Mouse (Mus musculus) liver, embryonic 12.5 days (tissue): ENCODE results near the gene Rab3ip. TPM values are rescaled to one million over a fixed set of nuclear protein-coding genes. Genes with fewer than 3 reads are reported as not detected.

Experiments
- ATAC-seq: fragments of 200-750 bp; cut with Nextera tagmentation; 2 replicates; pipeline ENCODE4 v1.8.0; 2017; ENCODE audit warnings: moderate number of reproducible peaks, mild to moderate bottlenecking, moderate library complexity
- H3K27ac ChIP-seq: fragments of 300-500 bp; sonication (generic); 2 replicates; pipeline ENCODE4 v1.5.1; 2016; ENCODE audit warnings: mild to moderate bottlenecking
- H3K27me3 ChIP-seq: fragments of 300-500 bp; sonication (generic); replicated peaks from 2 replicates; pipeline ENCODE4 v1.6.1; 2016; ENCODE audit warnings: mild to moderate bottlenecking, moderate library complexity
- H3K36me3 ChIP-seq: fragments of 300-500 bp; sonication (generic); 2 replicates; pipeline ENCODE4 v1.6.1; 2016; ENCODE audit warnings: mild to moderate bottlenecking, moderate library complexity
- H3K4me1 ChIP-seq: fragments of 300-500 bp; sonication (generic); 2 replicates; pipeline ENCODE4 v1.6.1; 2016
- H3K4me2 ChIP-seq: fragments of 300-500 bp; sonication (generic); 2 replicates; pipeline ENCODE4 v1.6.1; 2016; ENCODE audit warnings: mild to moderate bottlenecking, moderate library complexity
- H3K4me3 ChIP-seq: fragments of 300-500 bp; sonication (generic); 2 replicates; pipeline ENCODE4 v1.5.1; 2016; ENCODE audit warnings: mild to moderate bottlenecking, moderate library complexity
- H3K9ac ChIP-seq: fragments of 300-500 bp; sonication (generic); 2 replicates; pipeline ENCODE4 v1.6.1; 2016; ENCODE audit warnings: mild to moderate bottlenecking, moderate library complexity
- H3K9me3 ChIP-seq: fragments of 300-500 bp; sonication (generic); replicated peaks from 2 replicates; pipeline ENCODE4 v1.6.1; 2016; ENCODE audit warnings: mild to moderate bottlenecking, moderate library complexity
- WGBS: fragments of 180-500 bp; shearing (Covaris S2); methylation state at CpG from one replicate; pipeline ENCODE4 v1.1.7; 2016; ENCODE audit not compliant: insufficient replicate concordance; 5-methylcytosine and 5-hydroxymethylcytosine counted together
- polyA plus RNA-seq: library from polyadenylated mRNA; unstranded; fragments of >200 nt; fragmentation: Nextera tagmentation; extraction: Ambion mirVana; gene quantifications from 2 replicates; pipeline ENCODE4 v1.2.1, GENCODE M21; 2016

The Rab3ip gene
- polyA plus RNA-seq, 1 experiment from 2014 or later, result 11.7 TPM

DNA sequence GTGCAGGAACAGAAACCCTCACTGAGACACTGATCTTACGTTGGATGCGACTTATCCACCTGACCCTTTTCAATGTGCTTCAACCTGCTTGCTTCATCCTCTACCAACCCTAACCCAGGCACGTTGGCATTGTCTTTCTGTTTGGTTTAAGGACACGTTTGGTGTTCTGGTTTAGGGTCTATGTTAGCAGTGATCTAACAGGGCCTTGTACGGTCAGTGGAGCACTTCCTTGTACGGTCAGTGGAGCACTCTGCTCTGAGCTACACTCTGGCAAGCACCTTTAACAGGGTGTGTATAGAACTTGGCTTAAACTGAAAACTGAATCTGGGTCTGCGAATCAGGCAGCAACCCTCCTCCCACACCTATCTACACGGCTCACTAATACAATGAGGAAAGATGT, 35.3 kb downstream of the Rab3ip start:
- Histone ChIP-seq H3K9ac (no peak overlapping the region), H3K27ac (no peak overlapping the region), H3K27me3 (no peaks in the 10 kb centered on the region), H3K4me2 (no peak overlapping the region), H3K4me3 (no peak overlapping the region), H3K9me3 (no peaks in the 10 kb centered on the region), H3K4me1 (peaks cover 9% of the 10 kb centered on the region; the same call in 1 of the 2 replicates), H3K36me3 (peaks cover 51% of the 10 kb centered on the region)
- ATAC-seq, result no peak
- 86% methylated on average over 8 of the region's 8 CpGs for WGBS

DNA sequence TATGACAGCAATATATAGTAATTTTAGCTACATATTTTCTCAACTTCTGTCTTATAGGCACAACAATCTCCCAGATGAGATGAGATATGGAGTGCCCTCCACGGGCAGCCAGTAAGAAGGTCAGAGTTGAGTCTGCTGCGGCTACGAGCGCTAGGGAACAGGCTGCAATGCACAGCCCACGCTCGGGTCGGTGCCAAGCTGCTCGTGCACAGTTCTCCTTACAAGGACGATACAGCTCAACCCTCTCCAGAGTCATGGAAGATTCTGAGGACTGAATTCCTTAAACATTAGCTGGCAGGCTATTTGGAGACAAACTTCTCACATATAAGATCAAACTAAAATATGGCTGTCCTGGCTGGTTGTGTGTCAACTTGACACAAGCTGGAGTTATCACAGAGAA, 36.0 kb downstream of the Rab3ip start:
- Histone ChIP-seq H3K4me2 (no peak overlapping the region), H3K27me3 (no peaks in the 10 kb centered on the region), H3K4me3 (no peak overlapping the region), H3K36me3 (peaks cover 58% of the 10 kb centered on the region), H3K4me1 (peaks cover 15% of the 10 kb centered on the region), H3K9ac (no peak overlapping the region), H3K9me3 (no peaks in the 10 kb centered on the region), H3K27ac (no peak overlapping the region)
- 77% methylated on average over 9 of the region's 9 CpGs for whole genome bisulfite sequencing
- no peak for ATAC-seq

DNA sequence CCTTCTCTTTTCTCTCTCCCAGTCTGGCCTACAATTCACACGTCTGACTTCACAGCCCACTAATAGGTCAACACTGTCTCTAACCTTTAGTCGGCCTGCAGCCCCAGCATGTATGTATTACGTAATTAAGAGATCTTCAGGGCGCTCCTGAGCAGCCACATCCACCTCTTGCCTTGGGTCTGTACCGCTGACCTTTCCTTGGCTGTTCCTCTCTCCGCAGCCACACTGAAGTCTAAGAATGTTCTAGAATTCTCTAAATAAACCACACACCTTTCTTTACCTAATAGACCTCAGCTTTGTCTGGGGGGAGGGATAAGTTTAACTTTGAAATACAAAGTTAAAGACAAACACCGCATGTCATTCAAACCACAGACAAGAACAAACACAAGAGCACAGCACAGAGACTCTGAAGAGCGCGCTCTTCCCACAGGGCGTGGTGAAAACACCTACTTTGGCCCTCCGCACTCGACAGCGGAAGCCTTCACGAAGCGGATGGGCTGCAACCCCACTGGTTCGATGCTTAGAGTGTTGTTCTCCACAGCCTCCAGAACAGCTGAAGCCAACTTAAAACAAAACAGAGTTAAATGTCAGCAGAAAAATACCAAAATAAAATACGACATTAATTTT, 36.8 kb downstream of the Rab3ip start:
- Histone ChIP-seq H3K4me1 (peaks cover 24% of the 10 kb centered on the region), H3K9me3 (no peaks in the 10 kb centered on the region), H3K36me3 (peaks cover 64% of the 10 kb centered on the region), H3K4me3 (no peak overlapping the region), H3K4me2 (no peak overlapping the region), H3K27ac (no peak overlapping the region), H3K9ac (no peak overlapping the region), H3K27me3 (no peaks in the 10 kb centered on the region)
- no peak for ATAC-seq
- WGBS, result 83% methylated on average over 17 of the region's 17 CpGs

GRCm38 (mm10) chr10:116912850-116913249, 37.7 kb downstream of the Rab3ip start:
- Histone ChIP-seq H3K27ac (no peak overlapping the region), H3K4me1 (peaks cover 33% of the 10 kb centered on the region), H3K9me3 (no peaks in the 10 kb centered on the region), H3K36me3 (peaks cover 66% of the 10 kb centered on the region), H3K9ac (no peak overlapping the region), H3K27me3 (no peaks in the 10 kb centered on the region), H3K4me2 (no peak overlapping the region), H3K4me3 (no peak overlapping the region)
- ATAC-seq, result no peak
- WGBS, result 88% methylated on average over 9 of the region's 9 CpGs

GRCm38 (mm10) chr10:116908901-116909642, 41.5 kb downstream of the Rab3ip start:
- H3K4me1 ChIP-seq, result peaks cover 38% of the 10 kb centered on the region
- no peaks in the 10 kb centered on the region for H3K9me3 ChIP-seq
- peak overlapping the region; percentile 40 for H3K4me3 ChIP-seq
- H3K36me3 ChIP-seq, result peaks cover 74% of the 10 kb centered on the region
- no peaks in the 10 kb centered on the region for H3K27me3 ChIP-seq
- peak overlapping the region; percentile 95 for H3K27ac ChIP-seq
- H3K4me2 ChIP-seq, result peak overlapping the region; percentile 69
- H3K9ac ChIP-seq, result peak overlapping the region; percentile 63
- ATAC-seq, result peak; percentile 100
- 32% methylated on average over 15 of the region's 15 CpGs for WGBS

DNA sequence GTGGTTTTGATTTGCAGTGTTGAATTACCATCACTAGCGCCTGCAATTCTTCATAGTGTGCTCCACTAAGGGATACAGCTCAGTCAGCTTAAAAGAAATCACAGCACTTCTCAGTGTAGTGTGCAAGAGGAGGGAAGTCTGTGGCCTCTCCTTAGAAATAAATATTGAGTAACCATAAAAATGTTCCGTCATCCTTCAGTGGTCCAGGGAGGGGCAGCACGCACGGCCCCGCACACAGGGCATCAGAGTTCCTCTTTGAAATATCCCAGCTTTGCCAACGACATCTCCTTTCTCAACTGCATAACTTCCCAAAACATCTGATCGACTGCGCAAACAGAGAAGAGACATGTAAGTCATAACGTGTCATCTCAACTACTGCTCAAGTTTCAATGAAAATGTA, 43.8 kb downstream of the Rab3ip start:
- H3K9ac ChIP-seq, result no peak overlapping the region
- peaks cover 35% of the 10 kb centered on the region for H3K4me1 ChIP-seq
- no peak overlapping the region for H3K4me2 ChIP-seq
- no peaks in the 10 kb centered on the region for H3K27me3 ChIP-seq
- H3K27ac ChIP-seq, result no peak overlapping the region
- H3K9me3 ChIP-seq, result no peaks in the 10 kb centered on the region
- 91% methylated on average over 9 of the region's 9 CpGs for WGBS
- no peak for ATAC-seq
- H3K36me3 ChIP-seq, result peaks cover 60% of the 10 kb centered on the region
- H3K4me3 ChIP-seq, result no peak overlapping the region

GRCm38 (mm10) chr10:116904503-116904908, 46.1 kb downstream of the Rab3ip start:
- Histone ChIP-seq H3K36me3 (peaks cover 38% of the 10 kb centered on the region), H3K9ac (no peak overlapping the region), H3K27me3 (no peaks in the 10 kb centered on the region), H3K4me3 (no peak overlapping the region), H3K9me3 (no peaks in the 10 kb centered on the region), H3K4me1 (peaks cover 23% of the 10 kb centered on the region), H3K4me2 (no peak overlapping the region), H3K27ac (no peak overlapping the region)
- no peak for ATAC-seq
- 74% methylated on average over 10 of the region's 10 CpGs for WGBS

GRCm38 (mm10) chr10:116896336-116897177, 54.0 kb downstream of the Rab3ip start, which contains the start of gene Myrfl:
Gene Myrfl (minus strand): TSS chr10:116896919.
- Histone ChIP-seq H3K4me3 (no peak within 1 kb of the TSS), H3K4me1 (0 out of 2 replicates have a peak, but pooled peaks cover 6% of the 10 kb centered on the region), H3K9ac (no peak within 1 kb of the TSS), H3K27me3 (no peaks in the 10 kb centered on the region), H3K4me2 (no peak within 1 kb of the TSS), H3K27ac (no peak within 1 kb of the TSS), H3K36me3 (no peaks in the 10 kb centered on the region), H3K9me3 (no peaks in the 10 kb centered on the region)
- WGBS, result 64% methylated on average over 17 of the region's 17 CpGs
- no peak for ATAC-seq

GRCm38 (mm10) chr10:116895108-116895833, 55.3 kb downstream of the Rab3ip start:
- Histone ChIP-seq H3K27ac (no peak overlapping the region), H3K4me3 (no peak overlapping the region), H3K27me3 (no peaks in the 10 kb centered on the region), H3K9me3 (no peaks in the 10 kb centered on the region), H3K4me1 (0 out of 2 replicates have a peak, but pooled peaks cover 6% of the 10 kb centered on the region), H3K4me2 (no peak overlapping the region), H3K36me3 (no peaks in the 10 kb centered on the region), H3K9ac (no peak overlapping the region)
- WGBS, result 75% methylated on average over 12 of the region's 12 CpGs
- ATAC-seq, result no peak

DNA sequence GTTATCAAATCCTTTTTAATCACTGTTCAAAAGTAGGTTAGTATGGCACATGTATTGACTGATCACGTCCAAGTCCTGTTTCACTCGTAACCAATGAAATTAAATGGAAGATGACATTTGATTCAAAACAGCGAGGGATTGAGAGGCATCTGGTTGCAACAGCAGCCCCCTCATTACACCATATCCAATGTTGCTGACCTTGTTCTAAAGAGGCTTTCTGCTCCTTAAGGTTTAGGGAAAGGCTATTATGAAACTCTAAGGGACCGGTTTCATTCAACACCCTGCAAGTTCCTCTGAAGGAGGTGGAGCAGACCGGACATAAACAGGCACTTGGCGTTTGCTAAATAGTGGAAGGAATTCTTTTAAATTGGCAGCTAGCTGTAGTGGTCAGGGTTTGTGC, 56.0 kb downstream of the Rab3ip start:
- no peak for ATAC-seq
- Histone ChIP-seq H3K36me3 (no peaks in the 10 kb centered on the region), H3K9me3 (no peaks in the 10 kb centered on the region), H3K4me2 (no peak overlapping the region), H3K27ac (no peak overlapping the region), H3K27me3 (no peaks in the 10 kb centered on the region), H3K4me3 (no peak overlapping the region), H3K4me1 (0 out of 2 replicates have a peak, but pooled peaks cover 6% of the 10 kb centered on the region), H3K9ac (no peak overlapping the region)
- 74% methylated on average over 6 of the region's 6 CpGs for WGBS

DNA sequence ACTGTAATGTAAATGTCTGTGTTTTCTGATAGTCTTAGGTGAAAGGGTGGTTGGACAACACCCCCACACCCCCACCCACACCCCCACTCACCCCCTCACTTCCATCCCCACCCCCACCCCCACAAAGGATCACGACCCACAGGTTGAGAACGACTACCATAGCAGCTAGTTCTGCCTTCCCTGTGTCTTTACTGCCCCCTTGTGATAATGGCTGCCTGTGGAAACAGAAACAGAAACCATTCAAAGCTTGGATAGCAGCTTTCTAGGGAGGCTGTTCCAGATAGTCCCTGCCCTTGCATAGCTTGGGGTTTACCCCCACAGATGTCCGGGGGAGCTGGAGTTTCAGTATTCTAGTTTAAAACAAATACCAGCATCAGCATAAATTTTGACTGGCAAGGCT, 56.8 kb downstream of the Rab3ip start:
- Histone ChIP-seq H3K4me1 (0 out of 2 replicates have a peak, but pooled peaks cover 6% of the 10 kb centered on the region), H3K36me3 (no peaks in the 10 kb centered on the region), H3K9ac (no peak overlapping the region), H3K9me3 (no peaks in the 10 kb centered on the region), H3K27me3 (no peaks in the 10 kb centered on the region), H3K27ac (no peak overlapping the region), H3K4me2 (no peak overlapping the region), H3K4me3 (no peak overlapping the region)
- no peak for ATAC-seq
- 16% methylated on average over 3 of the region's 3 CpGs for WGBS
